Mouse (Mus musculus): ENCODE results near the gene Me1.

The Me1 gene

GRCm38 (mm10) chr9:86695818-86696261 lies at the start of gene Me1:
TSS of gene Me1 (minus strand) at chr9:86695953.
- DNase-seq, result no peak

- DNase-seq, result no peak
Measured at GRCm38 (mm10) chr9:86744041-86744440, 48.3 kb upstream of the Me1 start.

GRCm38 (mm10) chr9:86742959-86743911 lies 47.5 kb upstream of the Me1 start, which contains the start of gene Prss35:
TSS of gene Prss35 (plus strand) at chr9:86743649.
- no peak for DNase-seq

GRCm38 (mm10) chr9:86739971-86740370 lies 44.2 kb upstream of the Me1 start:
- no peak for DNase-seq

GRCm38 (mm10) chr9:86738801-86739200 lies 43.0 kb upstream of the Me1 start:
- DNase-seq, result no peak

GRCm38 (mm10) chr9:86738067-86738466 lies 42.3 kb upstream of the Me1 start:
- no peak for DNase-seq

- DNase-seq, result no peak
Measured at GRCm38 (mm10) chr9:86736991-86737390, 41.2 kb upstream of the Me1 start.

- no peak for DNase-seq
Measured at GRCm38 (mm10) chr9:86734795-86735194, 39.0 kb upstream of the Me1 start.

GRCm38 (mm10) chr9:86734357-86734756 lies 38.6 kb upstream of the Me1 start:
- DNase-seq, result no peak

GRCm38 (mm10) chr9:86729811-86730210 lies 34.1 kb upstream of the Me1 start:
- DNase-seq, result no peak

- no peak for DNase-seq
Measured at GRCm38 (mm10) chr9:86729084-86729483, 33.3 kb upstream of the Me1 start.

GRCm38 (mm10) chr9:86728214-86728814 lies 32.6 kb upstream of the Me1 start:
- DNase-seq, result no peak

- DNase-seq, result no peak
Measured at GRCm38 (mm10) chr9:86726381-86726720, 30.6 kb upstream of the Me1 start.

- DNase-seq, result no peak
Measured at GRCm38 (mm10) chr9:86725604-86726380, 30.0 kb upstream of the Me1 start.

GRCm38 (mm10) chr9:86725066-86725465 lies 29.3 kb upstream of the Me1 start:
- DNase-seq, result no peak

- DNase-seq, result no peak
Measured at GRCm38 (mm10) chr9:86720794-86721193, 25.0 kb upstream of the Me1 start.

GRCm38 (mm10) chr9:86720227-86720626 lies 24.5 kb upstream of the Me1 start:
- no peak for DNase-seq

- DNase-seq, result no peak
Measured at GRCm38 (mm10) chr9:86717119-86717518, 21.4 kb upstream of the Me1 start.

- DNase-seq, result no peak
Measured at GRCm38 (mm10) chr9:86716540-86716939, 20.8 kb upstream of the Me1 start.

- DNase-seq, result no peak
Measured at GRCm38 (mm10) chr9:86714089-86714488, 18.3 kb upstream of the Me1 start.

- DNase-seq, result no peak
Measured at GRCm38 (mm10) chr9:86712648-86713047, 16.9 kb upstream of the Me1 start.

- no peak for DNase-seq
Measured at GRCm38 (mm10) chr9:86710091-86710634, 14.4 kb upstream of the Me1 start.

GRCm38 (mm10) chr9:86708921-86709320 lies 13.2 kb upstream of the Me1 start:
- no peak for DNase-seq
